Mouse (Mus musculus): ENCODE data around the gene Kif13a.

Kif13a gene

DNA sequence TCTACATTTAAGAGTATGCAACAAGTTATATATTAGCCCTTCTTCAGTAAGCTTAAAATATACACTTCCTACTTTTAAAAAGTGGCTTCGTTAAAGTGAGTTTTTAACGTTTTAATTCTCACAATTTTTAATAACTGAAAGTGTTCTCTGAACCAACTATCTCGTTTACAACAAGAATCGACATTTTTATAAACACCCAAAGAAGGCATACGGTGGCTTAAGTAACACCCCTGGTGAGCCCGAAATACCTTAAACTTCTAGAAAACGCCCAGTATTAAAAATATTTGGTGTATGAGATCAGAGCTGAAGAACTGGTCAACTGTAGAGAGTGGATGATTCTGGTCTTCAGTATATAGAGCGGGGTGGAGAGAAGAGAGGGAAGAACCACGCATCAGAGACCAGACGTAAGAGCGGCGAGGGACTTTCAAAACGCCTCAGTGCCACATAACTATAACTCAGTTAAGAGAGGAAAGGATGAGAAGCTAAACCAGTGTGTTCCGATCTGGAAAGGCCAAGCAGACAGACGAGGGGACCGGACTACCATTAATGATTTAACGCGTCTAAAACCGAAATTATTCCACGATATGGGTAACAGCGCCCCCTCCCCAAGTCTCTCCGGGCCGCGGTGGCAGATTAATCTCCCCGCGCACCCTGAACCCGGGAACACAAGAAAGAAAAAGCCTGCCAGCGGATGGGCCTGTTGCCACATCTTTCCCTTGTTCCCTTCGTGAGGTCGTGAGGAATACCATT lies 203.2 kb downstream of the Kif13a start:
- DNase-seq, result peak; percentile 66 to 68

DNA sequence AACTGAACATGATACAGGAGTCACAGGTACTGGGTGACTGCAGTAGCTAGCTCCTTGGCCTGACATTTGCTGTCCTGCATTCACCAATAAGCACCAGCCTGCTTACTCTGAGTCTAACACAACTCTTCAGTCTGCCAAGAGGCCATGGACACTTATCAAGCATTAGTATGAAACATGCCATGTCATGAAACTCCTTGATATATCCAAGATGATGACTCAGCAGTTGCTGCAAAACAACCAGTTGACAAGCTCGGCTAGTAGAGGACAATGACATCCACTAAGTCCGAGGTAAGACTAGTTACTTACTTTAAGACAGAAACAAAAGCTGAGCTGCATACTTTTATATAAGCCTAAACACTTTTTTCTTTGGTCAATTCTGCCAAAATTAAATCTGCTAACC lies 204.4 kb downstream of the Kif13a start:
- no peak for DNase-seq

DNA sequence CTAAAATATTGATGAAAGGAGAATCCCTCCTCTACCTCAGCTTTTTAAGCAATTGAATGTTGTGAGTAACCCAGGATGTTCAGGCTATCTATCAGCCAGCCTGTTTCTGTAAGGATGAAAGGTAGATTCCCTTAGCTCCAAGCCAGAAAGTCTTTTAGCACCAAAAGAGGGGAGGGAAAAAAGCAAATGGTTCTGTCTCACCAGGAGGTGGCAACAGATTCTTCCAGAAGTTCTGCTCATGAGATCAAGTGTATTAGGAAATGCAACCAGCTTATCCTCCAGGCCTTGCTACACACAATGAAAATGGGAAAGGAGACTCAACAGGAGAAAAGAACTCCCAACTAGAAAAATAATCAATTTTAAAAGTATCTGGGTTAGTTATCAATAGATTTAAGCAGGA lies 205.3 kb downstream of the Kif13a start:
- no peak for DNase-seq

DNA sequence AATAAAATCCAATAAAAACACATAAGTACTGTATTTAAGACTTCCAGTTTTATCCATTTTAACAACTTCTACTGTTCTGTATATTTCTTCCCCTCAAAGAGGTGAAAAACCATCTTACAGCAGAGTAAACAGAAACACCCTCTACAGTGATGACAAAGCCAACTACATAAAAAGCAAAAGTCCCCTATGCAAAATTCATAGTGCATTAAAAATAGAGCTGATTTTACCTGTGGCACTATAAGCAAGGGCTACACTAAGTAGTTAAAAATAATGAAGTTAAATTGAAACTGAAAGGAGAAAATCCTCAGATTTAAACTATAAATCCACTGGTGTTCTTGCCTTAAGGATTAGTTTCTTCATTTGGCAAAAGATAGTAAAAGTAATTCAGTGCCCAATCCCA lies 208.7 kb downstream of the Kif13a start:
- DNase-seq, result no peak

DNA sequence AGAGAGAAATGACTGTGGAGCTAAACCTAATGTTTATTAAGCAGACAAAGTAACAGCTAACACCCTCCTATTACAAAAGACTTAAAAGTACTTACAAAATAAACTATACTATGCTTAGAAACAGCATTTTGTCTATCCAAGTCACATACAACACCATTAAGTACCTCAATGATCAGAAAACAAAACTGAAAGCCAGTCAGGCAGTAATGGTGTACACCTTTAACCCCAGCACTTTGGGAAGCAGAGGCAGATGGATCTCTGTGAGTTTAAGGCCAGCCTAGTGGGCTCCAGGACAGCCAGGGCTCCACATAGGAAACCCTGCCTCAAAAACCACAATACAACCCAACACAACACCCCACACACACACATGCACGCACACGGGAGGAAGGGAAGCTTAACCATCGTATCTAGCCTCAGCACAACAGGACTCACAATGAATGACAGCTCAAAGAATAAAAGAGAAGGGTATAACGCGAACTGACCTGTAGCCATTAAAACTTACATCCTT lies 210.7 kb downstream of the Kif13a start:
- no peak for DNase-seq

DNA sequence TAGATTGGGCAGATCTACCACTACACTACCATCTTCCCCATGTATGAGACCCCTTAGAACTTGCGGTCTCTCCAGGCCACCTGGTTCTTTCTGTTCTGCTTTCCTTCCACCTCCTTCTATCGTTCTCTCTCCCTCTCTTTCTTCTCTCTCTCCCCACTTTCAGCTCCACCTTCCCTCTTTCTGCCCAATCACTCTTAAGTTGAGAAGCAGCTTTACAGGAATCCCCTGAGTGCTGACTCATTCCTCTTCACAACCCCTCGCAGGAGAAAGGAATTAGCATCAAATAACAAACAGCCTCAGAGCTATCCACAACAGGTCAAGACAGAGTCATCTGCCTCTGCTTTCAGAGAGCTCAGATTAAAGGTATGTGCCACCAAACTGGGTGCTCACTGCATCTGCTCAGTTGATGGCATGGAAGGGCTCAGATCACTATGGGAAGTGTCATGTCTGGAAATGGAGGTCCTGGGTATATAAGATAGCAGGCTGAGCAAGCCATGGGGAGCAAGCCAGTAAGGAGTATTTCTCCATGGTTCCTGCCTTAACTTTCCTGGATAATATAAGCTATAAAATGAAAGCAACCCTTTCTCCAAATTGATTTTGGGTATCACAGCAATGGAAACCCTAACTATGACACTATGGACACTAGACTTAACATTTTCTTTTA lies 213.6 kb downstream of the Kif13a start:
- DNase-seq, result no peak

DNA sequence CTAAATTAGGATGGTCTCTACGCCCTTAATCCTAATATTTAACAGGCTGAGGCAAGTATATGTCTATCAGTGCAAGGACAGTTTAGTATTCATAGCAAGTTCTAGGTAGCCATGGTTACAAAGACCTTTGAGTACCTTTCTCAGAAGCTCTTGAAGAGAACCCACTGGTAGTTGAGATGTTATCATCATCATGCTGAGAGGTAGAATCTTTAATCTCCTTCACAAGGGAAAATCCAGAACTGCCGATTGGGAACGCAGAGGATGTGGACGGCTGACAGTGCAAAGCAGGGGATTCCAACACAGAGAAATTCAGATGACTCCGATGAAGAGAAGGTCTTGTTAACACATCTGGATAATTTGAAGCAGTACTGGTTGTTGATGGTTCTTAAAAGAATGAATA lies 216.2 kb downstream of the Kif13a start:
- DNase-seq, result no peak

DNA sequence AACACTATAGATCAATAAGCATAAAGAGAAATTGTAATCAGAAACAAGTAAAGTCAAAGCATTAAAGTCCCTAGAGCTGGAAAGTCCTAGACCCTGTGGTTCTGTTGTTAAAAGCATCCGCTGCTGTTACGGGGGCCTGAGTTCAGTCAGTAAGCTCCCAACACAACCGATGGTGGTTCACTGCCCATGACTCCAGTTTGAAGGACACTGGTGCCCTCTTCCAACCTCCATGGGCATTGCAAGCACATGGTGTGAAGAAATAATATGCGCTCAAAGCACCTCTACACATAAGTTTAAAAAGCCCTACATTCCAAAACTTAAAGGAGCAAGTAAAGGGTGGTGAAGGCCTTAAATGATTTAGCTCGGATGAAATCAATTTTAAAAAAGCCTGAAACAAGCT lies 226.5 kb downstream of the Kif13a start:
- DNase-seq, result peak; percentile 16 to 27

DNA sequence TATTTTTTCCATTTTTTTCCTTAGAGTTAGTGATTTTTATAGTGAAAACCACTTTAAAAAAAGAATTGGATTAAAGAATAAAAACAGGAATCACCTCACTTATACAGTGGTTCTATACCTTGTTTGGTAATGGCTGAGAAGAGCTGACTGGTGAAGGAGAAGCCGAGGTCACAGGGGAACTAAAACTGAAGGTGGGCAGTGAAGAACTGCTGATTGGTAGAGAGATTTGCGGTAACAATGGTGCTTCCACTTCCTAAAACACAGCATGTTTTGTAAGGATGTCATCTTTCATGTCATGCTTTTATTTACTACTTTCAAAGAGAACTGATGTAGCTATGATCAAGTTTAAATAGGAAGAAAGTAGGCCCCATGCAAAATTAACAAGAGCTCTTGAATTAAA lies 228.2 kb downstream of the Kif13a start:
- DNase-seq, result no peak

DNA sequence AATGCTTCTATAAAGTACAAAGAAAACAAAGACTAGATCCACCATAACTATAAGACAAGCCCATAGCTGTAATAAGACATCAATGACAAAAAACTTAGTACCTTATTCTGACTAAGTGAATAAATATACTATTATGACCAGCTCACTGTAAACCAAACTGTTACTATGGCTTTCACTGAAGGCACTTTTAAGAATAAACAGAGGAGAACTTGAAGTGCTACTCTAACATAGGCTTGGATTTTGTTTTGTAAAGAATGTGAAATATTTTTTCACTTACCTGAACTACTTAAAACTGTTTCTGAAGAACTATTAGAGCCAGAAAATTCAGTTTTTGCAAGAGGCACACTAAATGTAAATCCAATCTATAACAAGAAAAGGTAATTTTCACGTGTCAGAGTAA lies 230.3 kb downstream of the Kif13a start:
- DNase-seq, result no peak
